Mouse (Mus musculus) forebrain, embryonic 16.5 days (tissue): Measurements from ENCODE around the gene Zfp872. TPM values are rescaled to one million over a fixed set of nuclear protein-coding genes. Genes with fewer than 3 reads are reported as not detected.

Source experiments
- ATAC-seq: fragments of 200-750 bp; cut with Nextera tagmentation; 2 replicates; pipeline ENCODE4 v1.8.0; 2017; ENCODE audit warnings: mild to moderate bottlenecking, moderate library complexity
- H3K27ac ChIP-seq: fragments of 300-500 bp; sonication (generic); 2 replicates; pipeline ENCODE4 v1.5.1; 2014; ENCODE audit warnings: low read length, control low read depth
- H3K27me3 ChIP-seq: fragments of 300-500 bp; sonication (generic); replicated peaks from 2 replicates; pipeline ENCODE4 v1.6.1; 2014; ENCODE audit warnings: low read length; ENCODE audit not compliant: control insufficient read depth, insufficient read depth
- H3K36me3 ChIP-seq: fragments of 300-500 bp; sonication (generic); 2 replicates; pipeline ENCODE4 v1.6.1; 2014; ENCODE audit not compliant: control insufficient read depth, insufficient read depth
- H3K4me1 ChIP-seq: fragments of 300-500 bp; sonication (generic); replicated peaks from 2 replicates; pipeline ENCODE4 v1.6.1; 2014; ENCODE audit warnings: low read length; ENCODE audit not compliant: control insufficient read depth, insufficient read depth
- H3K4me2 ChIP-seq: fragments of 300-500 bp; sonication (generic); 2 replicates; pipeline ENCODE4 v1.6.1; 2014; ENCODE audit warnings: mild to moderate bottlenecking, low read length, control low read depth
- H3K4me3 ChIP-seq: fragments of 300-500 bp; sonication (generic); replicated peaks from 2 replicates; pipeline ENCODE4 v1.5.1; 2014; ENCODE audit warnings: mild to moderate bottlenecking, low read length, control low read depth
- H3K9ac ChIP-seq: fragments of 300-500 bp; sonication (generic); replicated peaks from 2 replicates; pipeline ENCODE4 v1.6.1; 2014; ENCODE audit warnings: low read depth, low read length, control low read depth
- H3K9me3 ChIP-seq: fragments of 300-500 bp; sonication (generic); 2 replicates; pipeline ENCODE4 v1.6.1; 2016; ENCODE audit warnings: low read length; ENCODE audit not compliant: control insufficient read depth
- WGBS: fragments of 180-500 bp; shearing (Covaris S2); extraction: QIAGEN DNeasy Blood & Tissue Kit; methylation state at CpG from one replicate; pipeline ENCODE4 v1.1.7; 2014; 5-methylcytosine and 5-hydroxymethylcytosine counted together
- polyA plus RNA-seq: library from polyadenylated mRNA; unstranded; fragments of >200 nt; fragmentation: Nextera tagmentation; extraction: Ambion mirVana; gene quantifications from 2 replicates; pipeline ENCODE4 v1.2.1, GENCODE M21; 2015

Zfp872 gene
- polyA plus RNA-seq, 1 experiment from 2014 or later, result 0.37 TPM

DNA sequence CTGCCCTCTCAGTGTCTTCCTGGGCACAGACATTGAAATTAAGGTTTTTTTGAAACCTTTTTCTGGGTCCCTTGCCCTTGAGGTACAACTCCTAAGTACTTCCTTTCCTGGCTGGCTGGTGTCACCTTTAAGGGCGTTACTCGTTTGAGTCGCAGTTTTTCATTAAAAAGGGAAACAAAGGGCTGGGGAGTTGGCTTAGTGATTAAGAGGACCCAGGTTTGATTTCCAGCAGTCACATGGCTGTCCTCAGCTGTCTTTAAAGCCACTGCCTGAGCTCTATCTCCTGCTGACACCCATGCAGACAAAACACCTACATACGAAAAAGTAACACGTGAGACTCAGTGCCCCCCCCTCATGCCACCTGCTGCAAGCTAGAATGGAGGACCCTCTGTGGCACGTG, 21.9 kb upstream of the Zfp872 start:
- no peak overlapping the region for H3K4me2 ChIP-seq
- no peak overlapping the region for H3K9ac ChIP-seq
- H3K27me3 ChIP-seq, result no peaks in the 10 kb centered on the region
- peaks cover 4% of the 10 kb centered on the region for H3K4me1 ChIP-seq
- no peaks in the 10 kb centered on the region for H3K36me3 ChIP-seq
- H3K9me3 ChIP-seq, result peaks cover 4% of the 10 kb centered on the region; the same call in 1 of the 2 replicates
- no peak overlapping the region for H3K27ac ChIP-seq
- no peak overlapping the region for H3K4me3 ChIP-seq
- ATAC-seq, result no peak
- WGBS, result 50% methylated on average over 6 of the region's 6 CpGs

DNA sequence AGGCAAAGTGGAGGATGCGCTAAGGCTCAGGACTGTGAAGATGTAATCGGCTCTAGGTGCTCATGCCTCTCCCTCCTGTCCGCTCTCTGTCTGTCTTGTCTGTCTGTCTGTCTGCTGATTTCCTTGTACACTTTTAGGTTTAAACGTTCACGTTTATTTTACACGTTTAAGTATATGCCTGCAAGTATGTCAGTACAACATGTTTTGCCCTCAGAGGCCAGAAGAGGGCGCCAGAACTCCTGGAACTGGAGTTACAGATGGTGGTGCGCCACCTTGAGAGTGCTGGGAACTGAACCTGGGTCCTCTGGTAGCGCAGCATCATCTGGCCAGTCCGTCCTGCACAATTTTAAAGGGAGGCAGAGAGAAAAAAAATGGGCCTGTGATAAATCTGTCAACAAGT, 21.2 kb upstream of the Zfp872 start:
- no peak overlapping the region for H3K9ac ChIP-seq
- no peak overlapping the region for H3K4me2 ChIP-seq
- no peaks in the 10 kb centered on the region for H3K27me3 ChIP-seq
- no peak overlapping the region for H3K4me3 ChIP-seq
- H3K9me3 ChIP-seq, result peaks cover 4% of the 10 kb centered on the region; the same call in 1 of the 2 replicates
- WGBS, result 93% methylated on average over 10 of the region's 10 CpGs
- ATAC-seq, result no peak
- H3K27ac ChIP-seq, result no peak overlapping the region
- no peaks in the 10 kb centered on the region for H3K36me3 ChIP-seq
- peaks cover 4% of the 10 kb centered on the region for H3K4me1 ChIP-seq

DNA sequence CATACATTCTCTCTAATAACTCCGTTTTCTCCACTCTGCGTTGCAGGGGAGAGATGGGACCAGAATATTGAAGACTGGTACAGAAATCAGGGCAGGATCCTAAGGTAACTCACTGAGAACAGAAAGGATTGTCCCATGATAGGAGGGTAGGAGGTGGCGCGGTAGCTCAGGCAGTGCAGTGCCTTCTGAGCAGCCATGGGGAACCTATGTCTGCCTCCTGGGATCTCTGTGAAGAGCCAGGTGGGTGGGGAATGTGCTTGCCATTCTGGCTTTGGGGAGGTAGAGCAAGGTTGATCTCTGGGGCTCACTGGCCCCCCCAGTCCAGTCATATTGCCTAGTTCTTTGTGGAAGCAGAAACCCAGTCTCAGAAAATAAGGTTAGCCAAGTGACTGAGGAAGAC, 20.1 kb upstream of the Zfp872 start:
- H3K9me3 ChIP-seq, result peaks cover 4% of the 10 kb centered on the region; the same call in 1 of the 2 replicates
- no peak overlapping the region for H3K9ac ChIP-seq
- peaks cover 4% of the 10 kb centered on the region for H3K4me1 ChIP-seq
- H3K4me3 ChIP-seq, result no peak overlapping the region
- H3K36me3 ChIP-seq, result no peaks in the 10 kb centered on the region
- WGBS, result 97% methylated on average over 4 of the region's 4 CpGs
- no peak overlapping the region for H3K4me2 ChIP-seq
- no peak overlapping the region for H3K27ac ChIP-seq
- H3K27me3 ChIP-seq, result no peaks in the 10 kb centered on the region
- ATAC-seq, result no peak

DNA sequence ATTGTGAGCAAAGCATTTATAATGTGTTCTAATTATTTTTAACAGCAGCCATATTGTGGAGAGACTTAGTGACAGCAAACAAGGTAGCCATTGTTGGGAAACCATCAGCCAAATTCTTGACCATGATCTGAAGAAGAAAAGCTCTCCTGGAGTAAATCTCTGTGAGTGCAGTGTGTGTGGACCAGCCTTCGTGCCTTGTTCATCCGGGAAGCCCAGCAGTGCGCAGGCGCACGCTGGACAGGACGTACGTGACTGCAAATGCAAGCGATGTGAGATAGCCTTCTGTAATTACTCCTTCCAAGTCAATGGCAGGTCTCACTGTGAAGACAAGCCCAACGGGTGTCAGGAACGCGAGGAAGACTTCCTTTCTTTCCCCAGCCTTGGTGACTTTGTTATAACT, 18.6 kb upstream of the Zfp872 start:
- Histone ChIP-seq H3K9ac (no peak overlapping the region), H3K27me3 (no peaks in the 10 kb centered on the region), H3K4me3 (no peak overlapping the region), H3K9me3 (peaks cover 4% of the 10 kb centered on the region; the same call in 1 of the 2 replicates), H3K4me2 (no peak overlapping the region), H3K27ac (no peak overlapping the region), H3K36me3 (no peaks in the 10 kb centered on the region), H3K4me1 (peaks cover 4% of the 10 kb centered on the region)
- WGBS, result 92% methylated on average over 11 of the region's 11 CpGs
- no peak for ATAC-seq

DNA sequence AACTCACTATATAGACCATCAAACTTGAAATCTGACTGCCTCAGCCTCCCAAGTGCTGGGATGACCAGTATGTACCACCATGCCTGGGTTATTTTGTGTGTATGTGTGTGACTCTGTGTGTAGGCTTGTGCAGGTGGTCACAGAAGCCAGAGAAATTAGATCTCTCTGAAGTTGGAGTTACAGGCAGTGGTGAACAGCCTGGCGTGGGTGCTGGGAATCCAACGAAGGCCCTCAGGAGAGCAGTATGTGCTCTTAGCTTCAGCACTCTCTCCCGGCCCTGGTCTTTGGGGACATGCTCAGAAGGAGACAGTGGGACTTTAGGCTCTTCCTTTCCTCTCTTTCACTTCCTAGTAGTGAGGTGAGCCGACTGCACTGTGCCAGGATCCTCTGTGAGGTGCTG, 15.6 kb upstream of the Zfp872 start:
- H3K4me2 ChIP-seq, result no peak overlapping the region
- no peak overlapping the region for H3K9ac ChIP-seq
- H3K9me3 ChIP-seq, result no peaks in the 10 kb centered on the region
- ATAC-seq, result no peak
- no peaks in the 10 kb centered on the region for H3K36me3 ChIP-seq
- WGBS, result 95% methylated on average over 4 of the region's 4 CpGs
- H3K4me3 ChIP-seq, result no peak overlapping the region
- H3K27ac ChIP-seq, result no peak overlapping the region
- H3K4me1 ChIP-seq, result no peaks in the 10 kb centered on the region
- no peaks in the 10 kb centered on the region for H3K27me3 ChIP-seq

DNA sequence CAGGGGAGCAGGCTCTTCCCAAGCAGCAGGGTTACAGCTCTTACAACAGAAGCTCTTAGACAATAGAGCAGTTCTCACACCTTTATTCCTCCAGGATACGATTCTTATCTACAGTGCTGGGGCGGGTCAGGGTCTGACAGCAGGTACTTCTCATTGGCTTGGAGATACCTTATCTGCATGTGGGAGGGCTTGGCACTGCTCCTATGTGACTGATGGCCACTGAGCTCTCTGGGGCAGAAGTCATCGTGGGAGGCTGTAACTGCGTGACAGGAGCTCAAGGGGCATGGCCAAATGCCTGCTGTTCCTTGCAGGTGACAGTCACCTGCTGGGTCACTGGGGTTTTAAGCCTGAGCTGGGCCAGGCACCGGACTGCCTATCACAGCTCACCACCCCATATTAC, 8.5 kb downstream of the Zfp872 start:
- no peak overlapping the region for H3K9ac ChIP-seq
- no peak for ATAC-seq

DNA sequence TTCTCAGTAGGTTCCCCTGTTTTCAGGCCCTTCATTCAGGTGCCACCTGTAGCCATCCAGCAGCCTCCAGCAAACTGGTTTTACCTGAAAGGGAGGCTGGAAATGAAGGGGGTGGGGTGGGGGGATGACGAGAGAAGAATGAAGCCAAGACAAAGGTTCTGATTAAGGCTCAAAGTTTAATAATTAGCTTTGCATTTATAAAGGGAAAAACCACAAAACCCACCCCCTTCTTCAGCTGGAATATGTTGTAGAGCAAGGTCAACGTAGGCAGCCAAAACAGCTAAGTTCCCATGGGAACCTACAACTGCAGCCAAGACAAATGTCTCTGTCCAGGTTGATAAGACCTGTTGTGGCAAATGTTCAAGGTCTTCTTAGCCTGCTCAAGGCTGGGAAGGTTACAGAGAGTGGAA, 25.9 kb downstream of the Zfp872 start:
- no peak overlapping the region for H3K9ac ChIP-seq
- ATAC-seq, result no peak
- no peak overlapping the region for H3K4me3 ChIP-seq
- no peak overlapping the region for H3K27ac ChIP-seq
- no peaks in the 10 kb centered on the region for H3K36me3 ChIP-seq
- no peaks in the 10 kb centered on the region for H3K4me1 ChIP-seq
- no peak overlapping the region for H3K4me2 ChIP-seq
- no peaks in the 10 kb centered on the region for H3K27me3 ChIP-seq
- WGBS, result 68% methylated on average over 2 of the region's 2 CpGs
- no peaks in the 10 kb centered on the region for H3K9me3 ChIP-seq

More for the DNA sequence above, 8.5 kb downstream of the Zfp872 start:
- no peaks in the 10 kb centered on the region for H3K4me1 ChIP-seq
- peaks cover 15% of the 10 kb centered on the region; the same call in 1 of the 2 replicates for H3K9me3 ChIP-seq
- H3K27ac ChIP-seq, result no peak overlapping the region
- H3K36me3 ChIP-seq, result no peaks in the 10 kb centered on the region
- no peaks in the 10 kb centered on the region for H3K27me3 ChIP-seq
- 44% methylated on average over 5 of the region's 5 CpGs for WGBS
- H3K4me2 ChIP-seq, result no peak overlapping the region
- H3K4me3 ChIP-seq, result no peak overlapping the region

DNA sequence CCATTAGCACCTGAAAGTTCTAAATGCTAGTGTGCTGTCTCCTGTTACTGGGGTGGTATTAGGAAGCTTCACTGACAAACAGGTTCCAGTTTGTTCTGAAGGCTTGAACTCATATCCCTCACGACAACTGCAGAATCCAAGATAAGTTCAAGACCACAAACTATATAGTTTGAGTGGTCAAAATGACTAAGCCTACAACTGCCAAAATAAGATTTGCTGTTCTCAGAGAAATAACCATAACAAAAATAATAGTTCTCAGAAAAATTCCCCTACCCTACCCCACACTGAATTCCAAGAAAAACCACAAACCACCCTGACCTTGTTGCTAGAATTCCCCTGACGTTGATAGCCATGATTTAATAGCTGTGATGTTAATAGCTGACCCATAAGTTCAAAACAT, 26.7 kb downstream of the Zfp872 start:
- 90% methylated on average over 2 of the region's 2 CpGs for WGBS
- Histone ChIP-seq H3K27ac (no peak overlapping the region), H3K4me2 (no peak overlapping the region), H3K27me3 (no peaks in the 10 kb centered on the region), H3K4me3 (no peak overlapping the region), H3K36me3 (no peaks in the 10 kb centered on the region), H3K9me3 (no peaks in the 10 kb centered on the region), H3K9ac (no peak overlapping the region), H3K4me1 (no peaks in the 10 kb centered on the region)
- ATAC-seq, result no peak

DNA sequence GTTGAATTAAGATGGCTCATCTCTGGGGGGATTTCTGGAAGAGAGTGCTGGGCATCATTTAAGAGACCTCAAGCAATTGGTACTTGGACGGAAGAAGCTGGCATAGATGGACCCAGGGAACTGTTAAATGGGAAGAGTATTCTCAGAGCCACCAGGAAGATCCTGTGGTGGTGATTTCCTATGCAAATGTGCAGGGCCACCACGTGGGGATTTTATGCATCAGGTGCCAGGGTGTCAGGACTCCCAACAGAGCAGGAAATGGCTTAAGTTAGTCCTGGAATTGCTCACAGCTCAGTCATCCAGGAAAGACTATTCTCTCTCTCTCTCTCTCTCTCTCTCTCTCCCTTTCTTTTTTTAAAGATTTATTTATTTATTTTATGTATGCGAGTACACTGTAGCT, 28.8 kb downstream of the Zfp872 start:
- Histone ChIP-seq H3K27ac (no peak overlapping the region), H3K9me3 (no peaks in the 10 kb centered on the region), H3K4me3 (no peak overlapping the region), H3K36me3 (no peaks in the 10 kb centered on the region), H3K4me2 (no peak overlapping the region), H3K27me3 (no peaks in the 10 kb centered on the region), H3K4me1 (no peaks in the 10 kb centered on the region), H3K9ac (no peak overlapping the region)
- WGBS, result 61% methylated on average over 3 of the region's 3 CpGs
- ATAC-seq, result no peak

DNA sequence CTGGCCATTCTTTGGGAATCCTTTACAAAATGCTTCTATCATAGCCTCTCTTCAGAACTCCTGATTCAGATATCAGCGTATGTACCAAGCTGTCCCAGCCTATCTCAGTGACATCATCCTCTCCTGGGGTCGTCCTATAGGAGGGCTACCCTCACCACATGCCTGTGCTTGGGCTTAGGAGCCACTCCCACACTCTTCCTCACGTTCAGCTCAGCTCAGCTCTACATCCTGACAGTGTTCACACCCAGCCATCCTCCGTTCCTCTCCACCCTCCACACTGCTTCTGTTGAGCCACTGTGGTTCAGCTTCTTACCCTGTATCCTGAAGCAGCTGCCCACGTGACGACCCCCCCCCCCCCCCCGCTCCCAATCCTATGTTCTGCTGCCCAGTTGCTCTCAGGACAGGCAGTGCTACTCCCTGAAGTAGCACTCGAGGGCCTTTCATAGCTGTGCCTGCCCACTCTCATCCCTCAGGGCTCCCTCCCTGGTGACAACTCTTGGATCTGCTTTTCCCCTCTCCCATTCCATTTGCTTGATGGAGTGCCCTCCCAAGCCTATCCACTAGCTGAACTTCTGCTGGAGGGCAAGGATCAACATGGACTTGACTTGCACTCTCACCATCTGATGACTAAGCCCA, 30.1 kb downstream of the Zfp872 start:
- H3K27me3 ChIP-seq, result no peaks in the 10 kb centered on the region
- H3K4me2 ChIP-seq, result no peak overlapping the region
- no peaks in the 10 kb centered on the region for H3K9me3 ChIP-seq
- no peaks in the 10 kb centered on the region for H3K4me1 ChIP-seq
- H3K27ac ChIP-seq, result no peak overlapping the region
- H3K9ac ChIP-seq, result no peak overlapping the region
- WGBS, result 49% methylated on average over 7 of the region's 8 CpGs
- H3K4me3 ChIP-seq, result no peak overlapping the region
- ATAC-seq, result no peak
- H3K36me3 ChIP-seq, result no peaks in the 10 kb centered on the region
